Mouse (Mus musculus) spleen, adult 12 weeks (tissue): ENCODE measurements around the gene Cadm1.

Experiments used
- DNase-seq: peaks from one replicate; pipeline ENCODE4 v3.0.0; 2022; ENCODE audit warnings: low spot score

Cadm1 gene

GRCm38 (mm10) chr9:47741751-47742150 is 211.8 kb downstream of the Cadm1 start:
- no peak for DNase-seq

GRCm38 (mm10) chr9:47744916-47745315 is 214.9 kb downstream of the Cadm1 start:
- DNase-seq = no peak

- DNase-seq = no peak
These were observed 215.7 kb downstream of the Cadm1 start for GRCm38 (mm10) chr9:47745716-47746115.

- no peak for DNase-seq
These were observed 219.2 kb downstream of the Cadm1 start for GRCm38 (mm10) chr9:47749160-47749559.

GRCm38 (mm10) chr9:47752516-47752915 is 222.5 kb downstream of the Cadm1 start:
- no peak for DNase-seq

GRCm38 (mm10) chr9:47753127-47753526 is 223.2 kb downstream of the Cadm1 start:
- DNase-seq = no peak

GRCm38 (mm10) chr9:47755119-47755518 is 225.1 kb downstream of the Cadm1 start:
- no peak for DNase-seq

- no peak for DNase-seq
These were observed 227.8 kb downstream of the Cadm1 start for GRCm38 (mm10) chr9:47757798-47758197.

GRCm38 (mm10) chr9:47758320-47758719 is 228.3 kb downstream of the Cadm1 start:
- DNase-seq = no peak

- no peak for DNase-seq
These were observed 229.8 kb downstream of the Cadm1 start for GRCm38 (mm10) chr9:47759807-47760206.

- DNase-seq = no peak
These were observed 231.6 kb downstream of the Cadm1 start for GRCm38 (mm10) chr9:47761601-47762000.

GRCm38 (mm10) chr9:47762913-47763312 is 232.9 kb downstream of the Cadm1 start:
- no peak for DNase-seq

- no peak for DNase-seq
These were observed 234.9 kb downstream of the Cadm1 start for GRCm38 (mm10) chr9:47764920-47765319.

- no peak for DNase-seq
These were observed 235.3 kb downstream of the Cadm1 start for GRCm38 (mm10) chr9:47765323-47765722.

GRCm38 (mm10) chr9:47766342-47766741 is 236.4 kb downstream of the Cadm1 start:
- no peak for DNase-seq

- DNase-seq = no peak
These were observed 240.9 kb downstream of the Cadm1 start for GRCm38 (mm10) chr9:47770836-47771235.

GRCm38 (mm10) chr9:47771953-47772352 is 242.0 kb downstream of the Cadm1 start:
- no peak for DNase-seq

GRCm38 (mm10) chr9:47772750-47773149 is 242.8 kb downstream of the Cadm1 start:
- no peak for DNase-seq

- DNase-seq = no peak
These were observed 247.3 kb downstream of the Cadm1 start for GRCm38 (mm10) chr9:47776941-47777919.

- DNase-seq = no peak
These were observed 248.5 kb downstream of the Cadm1 start for GRCm38 (mm10) chr9:47778438-47778837.

GRCm38 (mm10) chr9:47779291-47779690 is 249.3 kb downstream of the Cadm1 start:
- DNase-seq = no peak

- DNase-seq = no peak
These were observed 256.7 kb downstream of the Cadm1 start for GRCm38 (mm10) chr9:47786642-47787041.

- DNase-seq = no peak
These were observed 268.5 kb downstream of the Cadm1 start for GRCm38 (mm10) chr9:47798478-47798877.

- DNase-seq = no peak
These were observed 271.3 kb downstream of the Cadm1 start for GRCm38 (mm10) chr9:47801242-47801641.
